Mouse (Mus musculus) frontal cortex, adult (tissue): ENCODE measurements around the gene Card9.
"Not testable (repeated sequence)": the region's sequence is repeated elsewhere in the genome, so short reads cannot be mapped to it uniquely, and the experiment has no call there.

ENCODE experiments used
- ATAC-seq: cut with Nextera tagmentation; 2 replicates; pipeline ENCODE4 v1.9.2; 2017; ENCODE audit warnings: mild to moderate bottlenecking, moderate library complexity, mixed read lengths; ENCODE audit not compliant: low TSS enrichment

Card9 gene

DNA sequence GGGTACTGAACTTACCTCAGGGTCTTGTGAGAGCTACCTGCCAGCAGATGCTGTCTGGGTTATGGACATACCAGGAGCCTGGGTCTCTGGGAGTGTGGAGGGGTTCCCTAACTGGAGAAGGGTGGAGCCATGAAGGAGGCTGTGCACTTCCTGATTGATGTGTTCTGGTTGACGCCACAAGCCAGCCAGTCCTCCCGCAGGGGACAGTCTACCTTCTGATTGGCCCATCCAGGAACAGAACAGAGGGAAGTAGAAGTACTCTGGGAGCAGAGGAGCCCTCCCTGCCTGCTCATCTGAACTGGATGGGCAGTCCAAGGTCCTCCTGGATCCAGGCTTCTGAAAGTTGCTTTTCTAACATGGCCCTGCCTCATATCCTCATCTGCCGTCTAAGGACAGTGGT, at the start of gene Card9:
Card9 (minus strand) TSS at position 147 of the 400 bp plus-strand sequence.
- ATAC-seq, result no peak

DNA sequence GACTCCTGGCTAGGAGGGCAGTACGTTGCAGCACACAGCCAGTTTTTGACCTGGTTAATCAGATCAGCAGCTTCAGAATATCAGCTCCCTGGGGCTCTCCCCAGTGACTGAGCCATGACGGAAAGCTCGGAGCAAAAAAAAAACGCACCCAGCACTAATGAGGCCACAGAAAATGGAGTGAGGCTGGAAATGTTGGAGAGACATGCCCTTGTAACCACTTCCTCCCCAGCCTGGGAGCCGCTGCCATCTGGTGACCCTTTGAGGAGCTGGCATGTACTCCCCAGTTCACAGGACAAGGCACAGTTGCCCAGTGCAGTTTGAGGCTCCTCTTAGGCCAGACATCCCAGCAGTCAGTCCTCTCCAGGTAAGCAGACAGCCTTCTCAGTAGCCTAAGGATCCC, 49.4 kb upstream of the Card9 start:
- no peak for ATAC-seq

DNA sequence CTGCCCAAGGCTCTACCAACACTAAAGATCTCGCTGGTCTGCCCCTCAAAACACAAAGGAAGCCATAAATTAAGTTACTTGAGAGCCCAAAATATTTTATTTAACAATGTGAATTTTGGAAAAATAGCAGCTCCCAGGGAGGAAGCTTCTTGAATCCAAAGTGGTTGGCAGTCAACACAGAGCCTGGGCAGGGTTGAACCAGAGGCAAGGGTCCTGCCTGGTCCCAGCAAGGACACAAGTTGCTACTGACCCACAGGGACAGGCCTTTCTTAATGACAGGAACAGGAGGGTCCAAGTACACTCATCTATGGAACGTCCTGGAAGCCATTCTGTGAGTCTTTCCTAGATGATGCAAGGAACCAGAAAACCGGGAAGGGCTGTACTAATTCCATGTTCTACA, 48.6 kb upstream of the Card9 start:
- no peak for ATAC-seq

DNA sequence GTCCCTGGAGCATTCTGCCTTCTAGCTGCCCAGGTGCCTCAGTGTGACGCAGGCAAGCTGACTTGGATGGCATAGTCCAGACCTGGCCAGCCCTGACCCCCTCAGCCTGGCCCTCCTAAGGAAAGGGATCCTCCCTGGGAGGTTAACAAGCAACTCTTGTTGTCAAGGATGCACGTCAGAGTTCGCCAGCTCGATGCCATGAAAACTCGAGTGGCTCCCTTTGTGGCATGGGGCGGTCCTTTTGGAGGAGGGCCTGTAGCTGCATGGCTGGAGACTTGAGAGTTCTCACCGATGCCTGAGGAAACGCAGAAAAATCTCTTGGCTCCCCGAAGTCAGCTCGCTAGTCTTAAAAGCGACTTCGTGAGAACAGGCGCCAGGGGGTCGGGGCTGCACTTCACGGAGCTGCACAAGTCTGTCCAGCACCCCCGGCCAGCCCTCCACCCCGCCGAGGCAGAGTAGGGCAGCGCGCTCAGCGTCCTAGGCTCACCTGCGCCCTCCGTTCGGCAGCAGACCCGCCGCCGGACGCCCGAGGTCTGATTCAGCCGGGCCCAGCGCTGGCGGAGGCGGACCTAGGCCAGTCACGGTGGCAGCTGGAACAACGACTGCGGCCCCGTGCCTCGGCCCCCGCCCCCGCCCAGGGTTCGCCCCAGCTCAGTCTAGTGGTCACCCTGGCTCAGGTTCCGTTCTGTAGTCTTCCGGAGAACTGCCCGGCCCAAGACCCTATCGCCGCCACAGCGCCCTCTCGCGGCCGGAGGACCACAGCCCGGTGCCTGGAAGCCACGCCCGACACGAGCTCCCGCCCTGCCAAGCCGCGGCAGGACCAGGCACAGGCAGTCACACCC, 48.0 kb upstream of the Card9 start, which contains the start of gene Inpp5e:
Inpp5e (minus strand) TSS at position 689 of the 842 bp plus-strand sequence.
- ATAC-seq, result peak; percentile 89

DNA sequence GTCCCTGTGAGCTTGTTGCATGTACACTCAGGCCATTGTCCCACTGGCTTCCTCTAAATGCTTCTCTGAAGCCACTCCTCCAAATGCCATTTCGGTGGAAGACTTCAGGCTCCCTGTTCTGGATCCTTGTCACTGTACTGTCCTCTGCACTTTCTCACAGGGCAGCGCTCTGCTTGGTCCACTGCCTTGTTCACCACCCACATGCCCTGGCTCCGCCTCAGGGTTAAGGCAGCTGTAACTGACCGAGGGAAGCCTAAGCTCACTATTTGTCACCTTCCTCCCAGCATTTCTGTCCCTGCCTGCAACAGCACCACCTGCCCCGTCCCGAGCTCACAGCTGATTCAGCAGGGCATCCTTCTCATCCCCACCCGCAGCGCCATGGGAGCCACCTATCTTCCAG, 42.6 kb upstream of the Card9 start:
- ATAC-seq, result no peak

DNA sequence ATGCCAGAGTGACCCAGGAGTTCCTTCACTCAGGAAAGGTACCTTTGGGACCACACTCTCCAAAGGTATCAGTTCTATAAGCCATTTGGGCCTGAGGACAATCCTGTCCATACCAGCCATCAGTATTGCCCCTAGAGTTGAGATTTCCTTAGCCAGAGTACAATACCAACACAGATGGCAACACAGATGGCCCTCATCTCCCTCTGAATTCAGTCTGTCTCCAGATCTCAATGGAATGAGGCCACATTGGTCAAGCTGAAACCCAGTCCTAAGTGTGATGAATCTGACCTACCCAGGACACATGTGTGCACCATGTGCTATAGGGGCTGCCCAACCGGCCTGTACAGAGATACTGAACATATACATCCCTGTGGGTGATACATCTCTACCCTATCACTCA, 41.5 kb upstream of the Card9 start:
- ATAC-seq, result no peak

DNA sequence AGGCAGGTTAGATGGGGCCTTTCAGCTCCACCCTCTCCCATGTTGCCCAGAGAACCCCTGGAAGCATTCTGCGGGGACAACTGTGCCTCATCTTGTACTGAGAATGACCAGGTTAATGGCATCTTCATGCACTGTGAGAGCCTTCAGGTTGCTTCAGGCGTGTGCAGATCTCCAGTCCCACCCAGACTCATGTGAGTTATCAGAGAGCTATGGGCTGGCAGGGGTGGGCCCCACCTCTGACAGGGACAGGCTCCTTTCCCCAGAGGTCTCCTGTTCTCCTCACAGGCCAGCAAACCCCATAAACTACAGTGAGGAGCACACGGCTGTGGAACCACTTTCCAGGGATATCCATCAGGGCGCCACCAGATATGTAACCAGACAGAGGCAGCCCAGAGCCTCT, 40.3 kb upstream of the Card9 start:
- no peak for ATAC-seq

DNA sequence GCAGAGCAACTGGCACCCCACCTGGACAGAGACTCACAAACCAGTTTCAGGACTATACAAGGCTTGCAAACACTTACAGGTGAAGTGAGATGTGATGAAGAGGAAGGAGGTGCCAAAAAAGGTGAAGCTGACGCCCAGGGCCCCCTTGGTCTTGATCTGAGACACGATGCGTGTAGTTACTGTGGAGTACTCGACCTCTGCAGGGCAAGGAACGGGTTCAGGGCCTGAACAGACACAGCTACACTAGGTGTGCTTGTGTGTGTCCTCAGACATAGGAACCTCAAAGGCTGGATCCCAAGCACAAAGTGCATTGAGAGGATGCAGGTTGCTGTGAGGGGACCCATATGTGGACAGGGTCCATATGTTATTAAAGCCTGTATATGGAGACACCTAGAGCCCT, 39.6 kb upstream of the Card9 start:
- ATAC-seq, result no peak

DNA sequence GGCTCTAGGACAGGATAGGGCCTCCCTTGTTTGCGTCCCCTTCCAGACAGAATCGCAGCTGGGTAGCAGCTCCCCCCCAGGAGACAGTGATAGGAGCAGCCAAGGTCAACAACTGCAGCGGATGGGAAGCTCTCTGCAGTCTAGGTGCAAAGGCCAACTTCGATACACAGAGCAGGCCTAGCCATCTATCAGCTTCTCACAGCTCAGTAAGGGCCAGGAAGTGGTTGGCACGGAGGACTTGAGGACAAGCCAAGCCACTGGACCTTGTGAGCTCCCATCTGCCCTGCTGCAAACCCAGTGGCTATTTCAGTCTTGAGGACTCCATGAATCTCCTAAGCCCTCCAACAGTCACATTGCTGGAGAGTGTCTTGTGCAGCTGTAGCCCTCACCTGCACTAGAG, 38.9 kb upstream of the Card9 start:
- no peak for ATAC-seq

DNA sequence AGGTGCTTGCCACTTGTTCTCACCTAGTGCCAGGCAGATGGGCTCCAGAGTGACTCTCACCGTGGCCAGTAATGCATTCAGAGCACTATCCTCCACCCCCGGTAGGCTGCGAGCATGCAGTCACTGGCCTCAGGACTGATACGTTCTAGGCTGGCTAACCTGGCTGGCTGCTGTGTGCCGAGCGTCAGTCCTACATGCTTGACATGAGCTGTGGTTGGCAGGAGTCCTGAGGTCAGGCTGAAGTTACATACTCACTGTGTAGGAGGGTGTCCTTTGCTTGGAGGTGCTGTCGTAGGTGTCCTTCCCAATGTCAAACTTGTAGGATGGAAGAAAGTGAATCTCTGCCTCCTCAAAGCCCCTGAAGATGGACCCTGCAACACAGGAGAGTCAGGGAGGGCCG, 38.3 kb upstream of the Card9 start:
- no peak for ATAC-seq

DNA sequence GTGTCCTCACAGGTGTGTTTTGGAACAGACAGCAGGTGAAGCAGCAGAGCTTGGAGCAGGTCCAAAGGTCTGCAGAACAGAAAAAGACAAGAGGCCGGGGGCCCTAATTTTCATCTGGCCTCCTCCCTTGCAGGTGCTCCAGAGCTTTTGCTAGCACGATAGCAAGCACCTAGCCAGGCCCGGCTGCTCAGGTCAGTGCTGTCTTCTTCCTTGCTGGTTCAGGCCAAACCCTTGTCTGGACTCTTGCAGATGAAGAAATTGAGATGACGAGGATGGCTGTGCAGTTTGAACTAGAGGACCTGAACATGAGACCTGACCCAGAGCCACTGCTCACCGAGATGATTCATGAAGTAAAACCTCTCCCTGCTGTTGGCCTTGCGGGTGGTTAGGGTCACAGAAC, 30.9 kb upstream of the Card9 start:
- ATAC-seq, result no peak

DNA sequence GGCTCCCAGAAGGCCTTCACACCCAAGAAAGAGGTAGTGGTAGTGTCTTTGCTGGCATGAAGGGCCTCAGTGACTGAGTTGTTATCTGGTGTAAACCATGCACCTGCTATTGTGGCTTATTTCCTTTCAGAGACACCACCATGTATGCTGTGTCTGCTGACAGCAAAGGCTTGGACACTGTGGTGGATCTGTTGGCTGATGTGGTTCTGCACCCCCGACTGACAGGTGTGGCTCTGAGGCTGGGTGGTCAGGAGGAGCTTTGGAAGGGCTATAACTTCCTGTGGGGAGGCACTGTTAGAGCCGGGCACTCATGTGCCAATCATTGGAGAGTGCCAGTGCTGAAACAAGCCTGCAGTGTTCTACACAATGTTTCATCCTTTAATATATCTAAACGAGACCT, 30.2 kb upstream of the Card9 start:
- no peak for ATAC-seq

DNA sequence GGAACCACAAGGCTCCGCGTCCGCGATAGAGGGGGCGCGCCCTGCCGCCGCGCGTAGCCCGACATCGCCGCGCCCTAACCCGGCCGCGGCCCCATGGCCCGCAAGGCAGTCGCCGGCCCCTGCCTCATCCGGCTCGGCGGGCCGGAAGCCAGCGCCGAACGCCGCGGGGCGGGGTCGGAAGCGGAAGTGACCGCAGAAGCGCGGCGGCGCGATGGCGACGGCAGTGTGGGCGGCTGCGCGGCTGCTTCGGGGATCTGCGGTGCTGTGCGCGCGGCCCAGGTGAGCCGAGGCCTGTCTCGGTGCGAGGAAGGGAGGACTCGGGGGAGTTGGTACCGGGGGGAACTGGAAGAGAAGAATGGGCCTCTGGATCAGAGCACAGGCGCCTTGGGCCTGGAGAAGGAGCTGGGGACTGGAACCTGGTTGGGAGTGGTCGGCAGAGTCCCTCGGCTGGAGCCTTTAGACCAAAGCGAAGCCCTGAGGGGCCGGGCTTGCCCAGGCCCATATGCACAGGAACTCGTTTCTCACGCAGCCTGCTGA, 28.5 kb upstream of the Card9 start, which contains the start of the genes Entr1 and Pmpca:
Entr1 (minus strand) TSS at position 163 of the 537 bp plus-strand sequence.
Pmpca (plus strand) TSS at position 186 of the 537 bp plus-strand sequence.
- ATAC-seq, result peak; percentile 86

DNA sequence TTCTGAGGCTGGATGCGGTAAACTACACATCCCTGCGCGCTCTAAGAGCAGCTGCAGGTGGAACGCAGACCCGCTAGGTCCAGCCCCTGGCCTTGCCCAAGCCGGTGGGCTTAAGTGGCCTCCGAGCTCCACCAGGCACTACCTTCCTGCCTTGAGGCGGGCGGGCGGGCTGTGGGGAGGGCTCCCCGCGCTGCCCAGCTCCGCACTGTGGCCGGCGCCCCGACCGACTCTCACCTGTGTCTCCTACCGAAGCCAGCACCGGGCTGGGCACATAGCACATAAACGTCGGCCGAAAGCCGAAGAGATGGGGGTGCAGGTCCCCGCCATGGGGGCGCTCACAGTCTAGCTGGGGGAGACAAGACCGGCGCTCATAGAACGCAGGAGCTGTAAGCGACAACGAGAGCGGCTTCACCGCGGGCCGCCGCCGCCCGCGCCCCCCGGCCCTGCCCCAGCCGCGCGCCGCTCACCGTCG, 28.0 kb upstream of the Card9 start:
- peak; percentile 58 for ATAC-seq

DNA sequence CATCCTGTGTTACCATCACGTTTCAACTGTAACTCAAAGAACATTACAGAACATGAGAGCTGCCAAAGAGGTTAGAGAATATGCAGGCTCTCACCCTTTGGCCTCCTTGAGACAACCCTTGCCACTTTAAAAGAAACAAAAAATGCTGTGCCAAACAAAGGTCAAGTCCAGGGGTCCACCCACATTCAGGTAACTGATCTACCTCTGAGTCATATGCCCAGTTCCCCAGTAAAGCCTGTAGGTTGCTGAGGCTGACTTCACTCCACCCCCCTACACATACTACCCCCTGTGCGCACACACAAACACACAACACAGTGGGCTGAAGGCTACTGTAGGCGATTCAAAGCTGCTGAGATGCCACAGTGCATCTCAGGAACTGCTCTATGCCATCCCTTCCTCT, 27.0 kb upstream of the Card9 start:
- no peak for ATAC-seq

DNA sequence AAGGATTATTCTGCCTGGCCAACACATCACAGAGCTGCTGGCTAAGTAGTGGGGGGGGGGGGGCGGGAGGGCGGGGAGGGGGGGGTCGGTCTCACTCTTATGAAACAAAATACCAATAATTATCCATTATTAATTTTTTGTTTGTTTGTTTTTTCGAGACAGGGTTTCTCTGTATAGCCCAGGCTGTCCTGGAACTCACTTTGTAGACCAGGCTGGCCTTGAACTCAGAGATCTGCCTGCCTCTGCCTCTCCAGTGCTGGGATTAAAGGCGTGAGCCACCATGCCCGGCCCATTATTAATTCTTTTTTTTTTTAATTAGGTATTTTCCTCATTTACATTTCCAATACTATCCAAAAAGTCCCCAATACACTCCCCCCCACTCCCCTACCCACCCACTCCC, 20.2 kb upstream of the Card9 start:
- ATAC-seq, result not testable (repeated sequence)

DNA sequence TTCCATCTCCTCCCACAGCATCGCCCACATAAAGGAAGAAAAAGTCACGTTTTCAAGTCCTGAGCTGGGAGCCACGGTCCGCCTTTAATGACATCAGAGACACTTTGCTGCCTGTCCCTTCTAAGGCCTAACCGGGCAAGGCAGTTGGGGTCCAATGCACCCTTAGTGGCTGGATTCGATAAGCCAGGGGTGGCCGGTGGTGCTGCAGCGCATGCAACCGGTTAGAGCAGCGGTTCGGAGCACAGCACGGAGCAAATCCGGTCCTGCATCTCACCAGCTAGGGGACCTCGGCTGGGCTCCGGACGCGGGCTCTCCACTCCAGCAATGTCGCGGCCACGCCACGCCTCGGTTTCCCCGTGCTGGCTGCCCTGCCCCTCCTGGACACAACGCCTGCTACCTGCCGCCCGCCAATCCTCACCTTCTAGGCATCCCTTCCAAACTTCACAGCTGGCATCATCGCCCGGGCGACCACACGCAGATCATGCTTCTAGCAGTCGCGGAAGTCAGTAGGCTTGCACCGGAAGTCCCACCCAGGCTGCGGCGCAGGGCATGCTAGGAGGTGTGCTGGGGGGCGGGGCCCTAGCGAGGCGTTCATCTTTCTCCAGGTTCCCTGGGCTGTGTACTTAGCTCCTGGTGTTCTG, 19.5 kb upstream of the Card9 start, which contains the start of gene Snapc4:
Snapc4 (minus strand) TSS at position 523 of the 641 bp plus-strand sequence.
- peak; percentile 98 for ATAC-seq

DNA sequence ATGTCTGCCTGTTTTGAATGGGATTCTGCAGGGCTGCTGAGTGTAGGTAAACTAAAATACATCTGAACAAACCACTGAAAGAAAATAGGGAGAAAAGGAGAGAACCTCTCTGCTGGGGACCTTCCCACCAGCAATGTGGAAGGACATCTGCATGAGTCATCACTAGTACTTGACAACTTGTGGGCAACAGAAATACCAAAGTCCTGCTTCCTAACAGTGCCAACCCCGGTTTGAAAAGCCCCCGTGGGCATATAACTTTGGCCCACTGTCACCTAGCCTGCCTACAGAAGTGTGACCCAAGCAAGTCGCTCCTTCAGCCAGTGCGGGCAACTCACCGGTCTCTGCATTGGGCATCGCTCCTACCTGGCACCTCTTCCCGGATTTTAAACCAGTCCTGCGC, 11.7 kb upstream of the Card9 start:
- no peak for ATAC-seq

DNA sequence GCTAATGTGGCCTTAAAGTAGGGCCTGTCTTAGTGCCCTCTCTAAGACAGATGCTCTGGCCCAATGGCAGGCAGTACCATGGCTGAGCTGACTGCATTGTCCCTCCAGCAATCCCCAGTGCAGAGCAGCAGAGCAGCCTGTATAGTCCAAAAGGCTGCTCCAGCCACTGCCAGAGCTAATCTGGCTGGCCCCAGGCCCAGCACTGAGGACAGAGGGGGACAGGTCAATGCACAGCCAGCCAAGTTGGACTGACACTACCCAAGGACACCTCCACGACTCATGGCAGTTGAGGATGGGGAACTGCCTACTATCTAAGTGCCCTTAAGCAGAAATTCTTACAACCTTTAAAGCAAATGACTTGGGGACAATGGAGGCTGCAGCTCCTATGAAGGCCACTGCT, 7.9 kb upstream of the Card9 start:
- ATAC-seq, result no peak

DNA sequence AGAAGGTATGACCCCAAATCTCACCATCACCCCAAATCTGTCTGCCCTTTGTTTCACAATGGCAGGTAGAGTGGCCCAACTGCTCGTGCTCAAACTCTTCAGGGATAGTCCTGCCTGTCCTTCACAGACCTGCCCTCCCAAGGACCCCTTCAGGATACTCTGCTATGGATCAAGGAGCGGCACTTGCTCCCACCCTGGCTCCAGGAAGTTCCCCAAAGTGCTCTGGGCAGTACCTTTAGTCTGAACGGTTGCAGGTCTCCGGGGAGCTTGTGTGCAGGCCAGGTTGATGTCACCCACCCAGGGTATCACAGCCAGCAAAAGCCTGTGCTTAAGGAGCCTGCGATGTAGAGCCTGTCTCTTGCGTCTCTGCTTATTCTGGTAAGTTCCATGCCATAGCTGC, 7.2 kb upstream of the Card9 start:
- ATAC-seq, result no peak

DNA sequence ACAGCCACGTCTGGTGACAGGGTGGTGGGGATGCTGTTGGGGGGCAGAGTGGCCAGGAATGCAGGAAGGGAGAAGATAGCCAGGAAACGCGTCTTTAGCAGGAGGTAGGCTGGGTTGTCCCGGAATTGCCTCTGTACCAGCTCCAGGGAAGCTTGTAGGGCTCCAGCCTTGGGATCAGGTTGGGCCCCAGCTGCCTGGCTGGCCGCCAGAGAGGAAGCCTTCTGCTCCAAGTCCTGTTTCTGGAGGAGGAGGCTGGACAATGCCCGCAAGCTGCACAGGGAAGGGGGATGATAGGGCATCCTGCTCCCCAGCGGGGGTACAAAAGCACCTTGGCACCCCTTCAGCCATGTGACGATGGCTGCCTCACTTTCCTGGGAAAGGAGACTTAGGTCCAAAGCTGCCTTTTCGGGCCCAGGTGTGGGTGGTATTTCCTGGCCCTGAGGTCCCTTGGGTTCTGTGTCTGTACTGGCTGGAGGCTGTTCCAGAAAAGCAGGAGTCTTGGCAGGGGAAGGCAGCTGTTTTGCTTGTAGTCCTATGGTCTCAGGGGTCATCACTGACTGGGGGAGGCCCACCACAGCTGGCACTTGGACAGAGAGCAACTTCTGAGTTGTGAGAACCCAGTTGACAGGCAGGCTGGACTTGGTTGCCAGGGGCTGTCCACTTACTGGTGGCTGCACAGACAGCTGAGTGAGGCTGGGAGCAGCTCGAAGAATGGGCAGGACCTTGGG, 4.2 kb upstream of the Card9 start:
- peak; percentile 5; the same call in 1 of the 2 replicates for ATAC-seq

DNA sequence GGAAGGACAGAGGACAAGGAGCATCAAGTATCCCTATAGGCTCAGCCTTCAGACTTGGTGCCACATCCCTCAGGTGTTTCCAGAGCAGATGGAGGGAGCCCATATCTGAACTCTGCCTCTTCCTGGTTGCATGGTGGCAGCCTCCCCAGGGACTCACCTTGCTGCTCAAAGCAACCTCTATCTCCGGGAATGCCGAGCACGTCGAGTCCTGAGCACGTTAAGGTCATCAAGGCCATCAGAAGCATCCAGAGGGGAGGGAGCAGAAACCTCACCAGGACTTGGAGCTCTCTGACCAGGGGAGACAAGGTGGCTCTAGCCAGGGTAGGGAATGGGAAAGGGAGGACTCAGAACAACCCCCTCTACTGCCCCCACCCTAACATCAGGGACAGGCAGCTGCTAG, 2.8 kb upstream of the Card9 start:
- ATAC-seq, result no peak
